Mouse (Mus musculus): Measurements from ENCODE around the gene Tmem33.

DNA sequence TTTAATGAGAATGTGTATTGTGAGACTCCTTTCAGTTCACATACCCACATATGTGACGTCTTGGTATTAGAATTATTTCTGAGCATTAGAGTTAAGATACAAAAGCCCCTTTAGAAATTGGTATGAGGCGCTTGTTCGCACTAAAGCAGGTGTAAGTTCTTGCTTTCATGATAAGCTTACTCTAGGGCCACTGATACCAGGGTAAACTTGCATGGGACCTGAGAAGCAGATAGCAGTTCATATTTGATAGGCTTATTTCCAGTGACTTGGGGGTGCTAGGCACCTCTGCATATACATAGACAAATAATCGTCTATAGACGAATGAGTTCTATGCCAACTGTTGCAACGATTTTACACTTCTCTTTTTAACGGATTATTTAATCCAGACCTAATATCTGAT, 2.6 kb downstream of the Tmem33 start:
- TF ChIP-seq CTCF (IDR thresholded peaks at IDR 0.05; ENCODE audit: low read depth, low read length) (no peak), POLR2A (IDR thresholded peaks at IDR 0.05; ENCODE audit: extremely low read depth, insufficient read depth, low read length) (no peak)
